Mouse (Mus musculus): Measurements from ENCODE around the gene Hhipl1. TPM values are rescaled to one million over a fixed set of nuclear protein-coding genes. Genes with fewer than 3 reads are reported as not detected.

Hhipl1 gene
- polyA plus RNA-seq, 1 experiment: 0.42 TPM

DNA sequence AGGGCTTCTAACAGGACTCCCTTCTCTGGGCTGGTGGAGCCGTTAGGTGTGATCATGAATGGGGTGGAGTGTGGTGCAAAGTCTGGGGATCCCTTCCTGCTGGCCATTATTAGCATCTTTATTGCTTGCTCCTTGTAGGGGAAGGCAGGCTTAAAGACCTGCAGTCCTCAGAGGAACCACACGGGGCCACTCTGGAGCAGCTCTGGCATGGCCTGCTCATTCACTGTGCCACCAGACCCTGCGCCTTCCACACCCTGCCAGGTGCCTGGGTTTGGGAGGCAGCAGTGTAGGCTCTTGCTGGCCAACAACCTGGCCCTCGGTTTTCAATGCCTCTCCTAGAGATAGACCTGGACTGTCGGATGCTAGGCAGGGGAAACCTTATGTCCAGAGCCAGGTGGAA is 57.7 kb downstream of the Hhipl1 start:
- WGBS: 4% methylated on average over 5 of the region's 5 CpGs
- no peaks in the 10 kb centered on the region for H3K27me3 ChIP-seq (replicated peaks; ENCODE audit: control insufficient read depth, insufficient read depth, low read length)
- peak; percentile 90 for TF ChIP-seq CTCF (conservative IDR thresholded peaks at IDR 0.05; ENCODE audit: insufficient read depth, insufficient read length, low read depth, low read length)
- no peak for TF ChIP-seq POLR2A (IDR thresholded peaks at IDR 0.05; ENCODE audit: low read depth, low read length)
- DNase-seq: peak; percentile 87
- no peaks in the 10 kb centered on the region for H3K36me3 ChIP-seq (ENCODE audit: control insufficient read depth, insufficient read depth, low read length)
- H3K27ac ChIP-seq (ENCODE audit: insufficient read depth, low read depth, low read length): peak overlapping the region; percentile 21
- no peak overlapping the region for H3K4me3 ChIP-seq (ENCODE audit: insufficient read depth, low read depth, low read length)
- H3K4me1 ChIP-seq (ENCODE audit: control insufficient read depth, insufficient read depth, low read length): peaks cover 21% of the 10 kb centered on the region

DNA sequence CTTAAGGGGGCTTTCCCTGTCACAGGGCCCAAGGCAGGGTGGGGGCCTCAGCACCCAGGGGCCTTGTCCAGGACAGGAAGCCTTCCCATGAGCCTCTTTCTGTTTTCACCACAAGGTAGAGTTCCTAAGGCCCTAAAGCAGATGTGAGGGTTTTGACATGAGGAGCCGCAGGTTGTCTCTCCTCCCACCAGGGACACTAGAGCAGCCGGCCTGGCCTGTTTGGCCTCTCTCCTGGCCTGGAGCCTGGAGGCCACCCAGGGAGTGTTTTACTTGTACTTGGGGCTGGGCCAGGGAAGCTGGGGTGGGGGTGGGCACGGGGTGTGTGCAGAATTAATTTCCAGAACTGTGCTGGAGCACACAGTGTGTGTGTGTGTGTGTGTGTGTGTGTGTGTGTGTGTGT is 59.3 kb downstream of the Hhipl1 start:
- no peak for TF ChIP-seq POLR2A (IDR thresholded peaks at IDR 0.05; ENCODE audit: low read depth, low read length)
- TF ChIP-seq CTCF (conservative IDR thresholded peaks at IDR 0.05; ENCODE audit: insufficient read depth, insufficient read length, low read depth, low read length): no peak
- DNase-seq: peak; percentile 72
- Histone ChIP-seq H3K27ac (ENCODE audit: insufficient read depth, low read depth, low read length) (no peak overlapping the region), H3K27me3 (replicated peaks; ENCODE audit: control insufficient read depth, insufficient read depth, low read length) (no peaks in the 10 kb centered on the region), H3K36me3 (ENCODE audit: control insufficient read depth, insufficient read depth, low read length) (no peaks in the 10 kb centered on the region), H3K4me3 (ENCODE audit: insufficient read depth, low read depth, low read length) (no peak overlapping the region), H3K4me1 (ENCODE audit: control insufficient read depth, insufficient read depth, low read length) (peaks cover 21% of the 10 kb centered on the region)
- whole genome bisulfite sequencing: 4% methylated on average over 3 of the region's 3 CpGs

DNA sequence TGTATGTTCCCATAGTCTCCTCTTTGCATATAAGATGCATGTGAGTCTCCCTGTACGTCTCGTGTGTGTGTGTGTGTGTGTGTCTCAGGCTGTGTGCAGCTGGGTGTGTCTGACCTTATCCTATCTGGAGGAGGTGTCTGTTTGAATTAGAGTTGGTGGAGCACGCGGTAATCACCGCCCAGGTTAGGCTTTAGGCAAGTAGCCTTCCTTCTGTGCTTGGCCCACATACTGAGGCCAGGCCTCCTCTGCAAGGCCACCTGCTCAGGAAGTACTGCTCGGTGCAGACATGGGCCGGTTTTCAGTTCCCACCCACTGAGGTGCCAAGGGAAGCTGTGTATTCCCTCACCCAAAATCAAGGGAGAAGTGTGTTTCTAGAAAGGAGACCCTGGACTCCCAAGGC is 59.8 kb downstream of the Hhipl1 start:
- no peak for TF ChIP-seq POLR2A (IDR thresholded peaks at IDR 0.05; ENCODE audit: low read depth, low read length)
- no peak for TF ChIP-seq CTCF (conservative IDR thresholded peaks at IDR 0.05; ENCODE audit: insufficient read depth, insufficient read length, low read depth, low read length)
- Histone ChIP-seq H3K4me3 (ENCODE audit: insufficient read depth, low read depth, low read length) (no peak overlapping the region), H3K27ac (ENCODE audit: insufficient read depth, low read depth, low read length) (no peak overlapping the region), H3K27me3 (replicated peaks; ENCODE audit: control insufficient read depth, insufficient read depth, low read length) (no peaks in the 10 kb centered on the region), H3K36me3 (ENCODE audit: control insufficient read depth, insufficient read depth, low read length) (no peaks in the 10 kb centered on the region), H3K4me1 (ENCODE audit: control insufficient read depth, insufficient read depth, low read length) (peaks cover 21% of the 10 kb centered on the region)
- DNase-seq: no peak
- WGBS: 56% methylated on average over 7 of the region's 7 CpGs

DNA sequence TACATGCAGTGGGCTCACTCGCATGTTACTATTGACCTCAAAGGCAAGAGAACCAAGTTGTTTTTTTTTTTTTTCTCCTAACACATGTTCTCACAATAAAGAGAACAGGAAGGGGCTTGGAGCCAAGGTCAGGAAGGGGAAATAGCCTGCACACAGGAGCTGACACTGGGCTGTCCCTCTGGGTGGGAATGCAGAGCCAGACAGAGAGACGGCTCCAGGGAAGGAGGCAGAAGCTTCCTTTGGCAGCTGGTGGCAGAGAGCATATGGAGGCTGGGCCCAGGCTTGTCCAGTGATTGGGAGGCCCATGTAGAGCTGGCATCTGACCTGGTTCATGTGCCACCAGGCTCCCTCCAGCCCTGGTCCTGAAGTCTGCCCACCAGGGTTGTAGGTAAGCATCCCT is 61.8 kb downstream of the Hhipl1 start:
- H3K36me3 ChIP-seq (ENCODE audit: control insufficient read depth, insufficient read depth, low read length): no peaks in the 10 kb centered on the region
- no peaks in the 10 kb centered on the region for H3K27me3 ChIP-seq (replicated peaks; ENCODE audit: control insufficient read depth, insufficient read depth, low read length)
- peak overlapping the region; percentile 40 for H3K27ac ChIP-seq (ENCODE audit: insufficient read depth, low read depth, low read length)
- TF ChIP-seq POLR2A (IDR thresholded peaks at IDR 0.05; ENCODE audit: low read depth, low read length): no peak
- no peak for TF ChIP-seq CTCF (conservative IDR thresholded peaks at IDR 0.05; ENCODE audit: insufficient read depth, insufficient read length, low read depth, low read length)
- peaks cover 18% of the 10 kb centered on the region for H3K4me1 ChIP-seq (ENCODE audit: control insufficient read depth, insufficient read depth, low read length)
- DNase-seq: peak; percentile 81
- 67% methylated on average over 2 of the region's 2 CpGs for WGBS
- H3K4me3 ChIP-seq (ENCODE audit: insufficient read depth, low read depth, low read length): no peak overlapping the region

DNA sequence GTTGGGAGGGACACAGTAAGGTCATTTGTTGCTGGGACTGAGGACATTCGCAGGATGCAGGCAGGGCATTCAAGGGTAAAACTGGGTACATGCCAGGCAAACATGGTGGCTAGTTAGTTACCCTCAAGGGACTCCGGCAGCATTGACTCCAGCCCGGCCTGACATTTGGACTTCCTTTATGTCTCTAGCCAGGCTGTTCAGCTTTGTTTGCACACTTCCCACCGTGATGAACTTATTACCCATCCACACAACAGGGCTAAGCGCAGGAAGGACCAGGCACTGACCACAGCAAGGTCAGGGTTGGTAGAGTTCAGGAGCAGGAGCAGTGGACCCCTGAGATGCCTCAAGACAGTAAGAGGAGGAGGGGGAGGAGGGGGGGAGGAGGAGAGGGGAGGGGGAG is 62.9 kb downstream of the Hhipl1 start:
- TF ChIP-seq POLR2A (IDR thresholded peaks at IDR 0.05; ENCODE audit: low read depth, low read length): no peak
- TF ChIP-seq CTCF (conservative IDR thresholded peaks at IDR 0.05; ENCODE audit: insufficient read depth, insufficient read length, low read depth, low read length): no peak
- H3K4me1 ChIP-seq (ENCODE audit: control insufficient read depth, insufficient read depth, low read length): peaks cover 18% of the 10 kb centered on the region
- H3K36me3 ChIP-seq (ENCODE audit: control insufficient read depth, insufficient read depth, low read length): no peaks in the 10 kb centered on the region
- no peaks in the 10 kb centered on the region for H3K27me3 ChIP-seq (replicated peaks; ENCODE audit: control insufficient read depth, insufficient read depth, low read length)
- peak; percentile 40 for DNase-seq
- H3K27ac ChIP-seq (ENCODE audit: insufficient read depth, low read depth, low read length): no peak overlapping the region
- H3K4me3 ChIP-seq (ENCODE audit: insufficient read depth, low read depth, low read length): no peak overlapping the region
- WGBS: 37% methylated on average over 5 of the region's 5 CpGs

DNA sequence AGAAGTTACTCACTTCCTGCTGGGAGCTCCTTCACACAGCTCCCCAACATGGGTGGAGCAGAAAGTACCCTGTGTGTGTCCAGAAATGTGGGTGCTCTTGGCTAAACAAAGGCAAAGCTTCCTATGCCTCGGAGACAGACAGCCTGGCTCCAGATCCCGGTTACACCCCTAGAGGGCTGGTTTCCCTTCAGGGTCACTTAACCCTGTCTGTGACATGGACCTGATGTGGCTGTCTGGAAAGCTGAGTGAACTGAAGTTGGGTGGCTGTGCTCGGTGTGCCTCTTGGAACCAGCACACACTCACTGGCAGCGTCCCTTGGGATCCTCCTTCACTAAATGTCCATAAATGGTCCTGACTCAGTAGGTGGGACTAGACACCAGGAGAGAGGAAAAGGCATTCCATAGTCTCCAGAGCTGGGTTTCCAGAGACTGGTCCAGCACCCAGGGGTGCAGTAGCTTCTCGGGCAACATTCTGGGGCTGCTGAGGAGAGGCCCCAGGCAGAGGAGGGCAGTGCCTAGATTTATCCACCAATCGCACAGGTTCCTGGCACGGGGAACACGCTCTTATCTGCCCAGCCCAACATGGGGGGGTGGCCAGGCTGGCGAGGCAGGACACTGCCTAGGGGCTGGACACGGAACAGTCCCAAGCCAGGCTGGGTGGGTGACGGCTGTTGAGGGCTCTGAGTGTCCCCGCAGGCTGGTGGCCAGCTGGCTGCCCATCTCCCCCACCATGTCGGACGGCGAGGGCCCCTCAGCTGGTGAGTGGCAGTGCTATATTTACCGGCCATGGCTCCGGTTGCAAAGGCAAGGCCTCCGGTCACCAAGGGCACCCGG is 64.7 kb downstream of the Hhipl1 start, which contains the start of gene Eml1:
TSS of gene Eml1 (plus strand) at position 362 of the 833 bp plus-strand sequence.
- peak within 1 kb of the TSS; percentile 53 for H3K4me3 ChIP-seq (ENCODE audit: insufficient read depth, low read depth, low read length)

DNA sequence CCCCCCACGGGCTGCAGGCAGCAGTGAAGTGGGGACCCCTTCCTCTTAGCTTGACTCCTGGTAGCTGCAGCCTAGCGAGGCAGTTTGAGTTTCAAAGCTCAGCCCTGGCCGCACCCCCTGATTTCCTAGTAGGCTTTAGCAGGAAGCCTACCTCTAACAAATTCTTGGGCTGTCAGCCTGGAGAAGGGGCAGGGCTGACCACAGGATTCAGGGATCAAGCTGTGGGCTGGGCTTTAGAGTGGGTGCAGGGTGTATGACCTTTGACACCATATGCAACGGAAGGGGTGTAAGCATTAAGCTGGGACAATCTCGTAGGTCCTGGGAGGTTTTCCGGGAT is 65.3 kb downstream of the Hhipl1 start:
- Histone ChIP-seq H3K36me3 (ENCODE audit: control insufficient read depth, insufficient read depth, low read length) (no peaks in the 10 kb centered on the region), H3K27me3 (replicated peaks; ENCODE audit: control insufficient read depth, insufficient read depth, low read length) (no peaks in the 10 kb centered on the region), H3K27ac (ENCODE audit: insufficient read depth, low read depth, low read length) (peak overlapping the region; percentile 80), H3K4me3 (ENCODE audit: insufficient read depth, low read depth, low read length) (peak overlapping the region; percentile 53), H3K4me1 (ENCODE audit: control insufficient read depth, insufficient read depth, low read length) (0 out of 2 replicates have a peak, but pooled peaks cover 6% of the 10 kb centered on the region)
- 49% methylated on average over 6 of the region's 6 CpGs for WGBS
- TF ChIP-seq POLR2A (IDR thresholded peaks at IDR 0.05; ENCODE audit: low read depth, low read length) (no peak), CTCF (conservative IDR thresholded peaks at IDR 0.05; ENCODE audit: insufficient read depth, insufficient read length, low read depth, low read length) (no peak)
- peak; percentile 61 for DNase-seq

More for the DNA sequence above, 64.7 kb downstream of the Hhipl1 start, which contains the start of gene Eml1:
- DNase-seq: peak; percentile 81
- TF ChIP-seq POLR2A (IDR thresholded peaks at IDR 0.05; ENCODE audit: low read depth, low read length): no peak
- no peak for TF ChIP-seq CTCF (conservative IDR thresholded peaks at IDR 0.05; ENCODE audit: insufficient read depth, insufficient read length, low read depth, low read length)
- Histone ChIP-seq H3K4me1 (ENCODE audit: control insufficient read depth, insufficient read depth, low read length) (peaks cover 10% of the 10 kb centered on the region; the same call in 1 of the 2 replicates), H3K36me3 (ENCODE audit: control insufficient read depth, insufficient read depth, low read length) (no peaks in the 10 kb centered on the region), H3K27ac (ENCODE audit: insufficient read depth, low read depth, low read length) (peak within 1 kb of the TSS; percentile 80), H3K27me3 (replicated peaks; ENCODE audit: control insufficient read depth, insufficient read depth, low read length) (no peaks in the 10 kb centered on the region)
- 34% methylated on average over 19 of the region's 19 CpGs for WGBS

All from kidney, adult 2 months (tissue).